Mouse (Mus musculus) ES-E14 (cell line): ENCODE results near the gene Hoxc11. TPM values are rescaled to one million over a fixed set of nuclear protein-coding genes. Genes with fewer than 3 reads are reported as not detected.

Experiments
- DNase-seq: peaks from one replicate; pipeline ENCODE4 v3.0.0-alpha.2; 2013; ENCODE audit warnings: low read depth, low spot score
- H3K27ac ChIP-seq: 2 replicates; pipeline ENCODE4 v1.5.1; 2012; ENCODE audit warnings: low read depth, mild to moderate bottlenecking, low read length, moderate library complexity, mixed read lengths; ENCODE audit not compliant: poor library complexity, insufficient read depth, severe bottlenecking
- H3K36me3 ChIP-seq: 2 replicates; pipeline ENCODE4 v1.6.1; 2012; ENCODE audit warnings: mild to moderate bottlenecking, low read length, moderate library complexity, mixed read lengths; ENCODE audit not compliant: control insufficient read depth, poor library complexity, insufficient read depth, severe bottlenecking
- H3K4me1 ChIP-seq, 2 experiments: fragments of 150-350 bp in 1 of 2; sonication (generic) in 1 of 2; 2 replicates each; pipeline ENCODE4 v1.6.1; 2012; ENCODE audit warnings: low read length in 2 of 2, mild to moderate bottlenecking in 1 of 2, mixed read lengths in 1 of 2; ENCODE audit not compliant: control insufficient read depth in 2 of 2, insufficient read depth in 2 of 2, poor library complexity in 1 of 2
- H3K4me3 ChIP-seq, 2 experiments: fragments of 150-350 bp in 1 of 2; sonication (generic) in 1 of 2; 2 replicates each; pipeline ENCODE4 v1.5.1; 2012; ENCODE audit warnings: low read length in 2 of 2, low read depth in 1 of 2, mild to moderate bottlenecking in 1 of 2, mixed read lengths in 1 of 2; ENCODE audit not compliant: insufficient read depth in 1 of 2, poor library complexity in 1 of 2, severe bottlenecking in 1 of 2
- H3K9ac ChIP-seq: 2 replicates; pipeline ENCODE4 v1.6.1; 2012; ENCODE audit warnings: low read depth, mild to moderate bottlenecking, low read length, mixed read lengths; ENCODE audit not compliant: poor library complexity, insufficient read depth, severe bottlenecking
- H3K9me3 ChIP-seq: fragments of 150-350 bp; sonication (generic); 2 replicates; pipeline ENCODE4 v1.6.1; 2012; ENCODE audit warnings: low read depth, mild to moderate bottlenecking, low read length; ENCODE audit not compliant: control insufficient read depth, insufficient read depth
- CHD2 ChIP-seq: IDR thresholded peaks from 2 replicates; pipeline ENCODE4 v1.6.1; 2014; ENCODE audit warnings: mild to moderate bottlenecking, low read depth, low read length, inconsistent platforms
- HCFC1 ChIP-seq: IDR thresholded peaks from 2 replicates; pipeline ENCODE4 v1.6.1; 2012; ENCODE audit warnings: low read length, inconsistent platforms, borderline replicate concordance; ENCODE audit not compliant: insufficient read depth
- MAFK ChIP-seq: IDR thresholded peaks from 2 replicates; pipeline ENCODE4 v1.6.1; 2014; ENCODE audit warnings: mild to moderate bottlenecking, low read depth, low read length, inconsistent platforms; ENCODE audit not compliant: insufficient read depth
- ZC3H11A ChIP-seq: IDR thresholded peaks from 2 replicates; pipeline ENCODE4 v1.6.1; 2012; ENCODE audit warnings: low read depth, mild to moderate bottlenecking, inconsistent platforms, low read length, borderline replicate concordance
- ZNF384 ChIP-seq: IDR thresholded peaks from 2 replicates; pipeline ENCODE4 v1.6.1; 2012; ENCODE audit warnings: low read depth, low read length, inconsistent platforms
- in situ Hi-C, 2 experiments: fragments of 600-800 bp; cut with MboI; formaldehyde crosslinking; loops; one replicate each; pipeline ENCODE4 v1.15.1; 2025; ENCODE audit warnings: low sequenced_read_pairs in 2 of 2, inconsistent platforms in 1 of 2; ENCODE audit not compliant: unreplicated experiment in 2 of 2
- total RNA-seq: library from RNA; depleted of rRNA; stranded (reverse); fragments of 300-350 nt; gene quantifications from 2 replicates; pipeline ENCODE4 v1.2.3, GENCODE M21; 2012

Gene Hoxc11
- total RNA-seq, 1 experiment, result not detected

DNA sequence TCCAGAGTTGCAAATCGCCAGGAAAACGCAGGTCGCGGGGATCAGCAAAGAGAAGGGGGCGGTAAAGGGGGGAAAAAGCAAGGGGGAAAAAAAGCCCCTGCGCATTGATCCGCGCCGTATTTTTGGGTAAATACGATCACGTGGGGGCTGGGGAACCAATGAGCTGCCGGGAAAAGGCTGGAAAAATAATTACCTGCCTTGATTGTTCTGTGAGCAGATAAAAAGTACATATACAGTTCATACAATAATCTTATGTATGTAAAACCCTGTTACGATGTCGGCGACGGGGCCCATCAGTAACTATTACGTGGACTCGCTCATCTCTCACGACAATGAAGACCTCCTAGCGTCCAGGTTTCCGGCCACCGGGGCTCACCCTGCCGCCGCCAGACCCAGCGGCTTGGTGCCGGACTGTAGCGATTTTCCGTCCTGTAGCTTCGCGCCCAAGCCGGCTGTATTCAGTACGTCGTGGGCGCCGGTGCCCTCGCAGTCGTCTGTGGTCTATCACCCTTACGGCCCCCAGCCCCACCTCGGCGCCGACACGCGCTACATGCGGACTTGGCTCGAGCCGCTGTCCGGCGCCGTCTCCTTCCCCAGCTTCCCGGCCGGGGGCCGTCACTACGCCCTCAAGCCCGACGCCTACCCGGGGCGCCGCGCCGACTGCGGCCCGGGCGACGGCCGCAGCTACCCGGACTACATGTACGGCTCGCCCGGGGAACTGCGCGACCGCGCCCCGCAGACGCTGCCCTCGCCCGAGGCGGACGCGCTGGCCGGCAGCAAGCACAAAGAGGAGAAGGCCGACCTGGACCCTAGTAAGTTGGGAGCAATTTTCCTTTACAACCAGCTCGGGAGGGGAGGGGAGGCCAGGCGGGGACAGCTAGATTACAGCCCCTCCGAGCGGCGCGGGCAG, 27.4 kb downstream of the Hoxc11 start:
- in situ Hi-C loops, result loop anchor here in 1 of 2 experiments (10.0 to 25.0 kb wide), 3 partner anchors 57 to 331 kb away; partner anchors contain the start of genes Gpr84 and Hoxc13
- TF ChIP-seq HCFC1, result no peak
- TF ChIP-seq CHD2, result 0 out of 2 replicates have a peak, but pooled peaks have one; percentile 38
- H3K4me1 ChIP-seq, result peaks cover 0 to 2% of the 10 kb centered on the region in 2 experiments; a peak in 1 of 4 replicates

DNA sequence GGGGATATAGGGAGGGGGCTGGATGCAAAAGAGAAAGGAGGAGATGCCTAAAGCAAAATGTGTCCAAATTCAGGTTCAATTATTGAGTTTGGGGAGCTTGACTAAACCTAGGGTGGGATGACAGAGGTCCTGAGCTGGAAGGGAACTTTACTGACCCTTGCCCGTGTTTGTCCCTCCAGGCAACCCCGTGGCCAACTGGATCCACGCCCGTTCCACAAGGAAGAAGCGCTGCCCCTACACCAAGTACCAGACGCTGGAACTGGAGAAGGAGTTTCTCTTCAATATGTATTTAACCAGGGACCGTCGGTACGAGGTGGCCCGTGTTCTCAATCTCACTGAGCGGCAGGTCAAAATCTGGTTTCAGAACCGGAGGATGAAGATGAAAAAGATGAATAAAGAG, 29.5 kb downstream of the Hoxc11 start:
- no peaks in the 10 kb centered on the region for H3K9me3 ChIP-seq
- H3K4me1 ChIP-seq, result no peaks in the 10 kb centered on the region
- in situ Hi-C loops, result loop anchor here in 1 of 2 experiments (10.0 to 25.0 kb wide), 3 partner anchors 59 to 329 kb away; partner anchors contain the start of genes Gpr84 and Hoxc13
- TF ChIP-seq ZNF384 (no peak), HCFC1 (no peak), CHD2 (no peak), ZC3H11A (no peak), MAFK (no peak)
- no peak overlapping the region for H3K4me3 ChIP-seq
- DNase-seq, result no peak
- H3K9ac ChIP-seq, result no peak overlapping the region
- H3K27ac ChIP-seq, result no peak overlapping the region
- no peaks in the 10 kb centered on the region for H3K36me3 ChIP-seq

More for the DNA sequence above, 27.4 kb downstream of the Hoxc11 start:
- no peak overlapping the region for H3K27ac ChIP-seq
- peak; percentile 73 for DNase-seq
- H3K9me3 ChIP-seq, result no peaks in the 10 kb centered on the region
- H3K4me3 ChIP-seq, result peak overlapping the region; percentile 47 to 60
- H3K36me3 ChIP-seq, result no peaks in the 10 kb centered on the region
- peak overlapping the region; percentile 3; the same call in 1 of the 2 replicates for H3K9ac ChIP-seq

DNA sequence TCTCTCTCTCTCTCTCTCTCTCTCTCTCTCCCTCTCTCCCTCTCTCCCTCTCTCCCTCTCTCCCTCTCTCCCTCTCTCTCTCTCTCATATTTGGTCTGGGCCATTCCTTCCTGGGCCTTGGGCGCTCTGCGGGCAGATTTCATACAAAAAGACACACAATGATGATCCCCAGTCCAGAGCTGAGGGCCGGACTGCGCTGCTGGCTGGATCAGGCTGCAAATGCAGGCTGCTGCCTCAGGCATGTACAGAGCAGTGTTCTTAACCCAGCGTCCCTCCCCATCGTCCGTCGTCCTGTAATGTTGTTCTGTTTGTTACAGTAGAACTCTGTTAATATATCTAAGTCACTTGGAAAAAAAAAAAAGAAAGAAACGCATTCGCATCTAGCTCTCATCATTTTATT, 30.3 kb downstream of the Hoxc11 start:
- Histone ChIP-seq H3K27ac (no peak overlapping the region), H3K4me1 (no peaks in the 10 kb centered on the region), H3K9me3 (no peaks in the 10 kb centered on the region), H3K4me3 (no peak overlapping the region), H3K36me3 (no peaks in the 10 kb centered on the region), H3K9ac (no peak overlapping the region)
- in situ Hi-C loops, result loop anchor here in 1 of 2 experiments (10.0 to 25.0 kb wide), 3 partner anchors 60 to 328 kb away; partner anchors contain the start of genes Gpr84 and Hoxc13
- no peak for DNase-seq
- TF ChIP-seq CHD2, result no peak
- no peak for TF ChIP-seq HCFC1
- no peak for TF ChIP-seq ZC3H11A

DNA sequence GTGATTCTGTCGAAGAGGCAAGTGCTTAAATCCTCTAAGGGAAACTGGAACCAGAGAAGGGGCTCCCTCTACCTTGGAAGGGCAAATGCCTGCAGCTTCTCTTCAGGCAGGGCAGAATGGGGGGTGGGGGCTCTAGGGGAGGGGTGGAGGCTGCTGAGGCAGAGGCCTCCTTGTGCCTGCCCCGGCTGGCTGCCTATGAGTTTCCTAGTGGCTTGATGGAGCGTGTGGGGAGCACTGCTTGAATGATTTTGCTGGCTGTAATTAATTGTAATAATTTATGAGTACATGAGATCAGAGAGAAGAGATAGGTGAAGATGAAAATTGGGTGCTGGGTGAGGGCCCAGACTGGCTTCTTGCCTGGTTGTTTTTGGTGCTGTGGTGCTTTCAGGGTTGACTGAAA, 30.7 kb downstream of the Hoxc11 start:
- Histone ChIP-seq H3K4me3 (no peak overlapping the region), H3K4me1 (no peaks in the 10 kb centered on the region)

More for the DNA sequence above, 30.7 kb downstream of the Hoxc11 start:
- no peaks in the 10 kb centered on the region for H3K9me3 ChIP-seq
- in situ Hi-C loops, result loop anchor here (5.0 to 25.0 kb wide), 4 partner anchors 60 to 327 kb away; partner anchors contain the start of genes Gpr84 (in 1 of the 2) and Hoxc13 (in 1 of the 2)
- H3K9ac ChIP-seq, result no peak overlapping the region
- DNase-seq, result no peak
- H3K27ac ChIP-seq, result no peak overlapping the region
- TF ChIP-seq CHD2 (no peak), ZNF384 (no peak), ZC3H11A (no peak), HCFC1 (no peak), MAFK (no peak)
- no peaks in the 10 kb centered on the region for H3K36me3 ChIP-seq
